Mouse (Mus musculus) skeletal muscle tissue, adult 2 months (tissue): ENCODE measurements around the gene Ccn6.
"Not testable (repeated sequence)": the region's sequence is repeated elsewhere in the genome, so short reads cannot be mapped to it uniquely, and the experiment has no call there.

ENCODE experiments used
- DNase-seq: peaks from one replicate; pipeline ENCODE4 v3.0.0-alpha.2; 2012; ENCODE audit warnings: low read depth, low spot score

The Ccn6 gene

DNA sequence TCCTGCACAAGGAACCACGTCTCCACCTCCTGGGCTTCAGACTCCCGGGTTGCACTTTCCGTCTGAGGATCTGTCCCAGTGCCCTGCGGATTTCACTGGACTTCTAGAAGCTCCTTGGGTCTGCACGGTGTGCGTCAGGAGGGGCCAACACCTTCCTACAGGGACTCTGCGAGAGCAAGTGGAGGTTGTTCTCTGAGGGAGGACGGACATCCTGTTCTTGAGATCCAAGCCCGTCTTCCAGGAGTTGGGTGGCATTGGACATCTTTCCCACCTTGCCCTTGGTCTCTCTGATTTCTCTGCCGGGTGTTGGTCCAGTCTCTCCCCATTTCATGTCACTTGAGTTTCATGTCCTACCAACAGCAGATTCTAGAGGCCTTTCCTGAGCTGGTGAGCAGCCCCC is at the start of gene Ccn6:
Gene Ccn6, minus strand, starts transcription at position 101 of the 400 bp plus-strand sequence.
- no peak for DNase-seq

DNA sequence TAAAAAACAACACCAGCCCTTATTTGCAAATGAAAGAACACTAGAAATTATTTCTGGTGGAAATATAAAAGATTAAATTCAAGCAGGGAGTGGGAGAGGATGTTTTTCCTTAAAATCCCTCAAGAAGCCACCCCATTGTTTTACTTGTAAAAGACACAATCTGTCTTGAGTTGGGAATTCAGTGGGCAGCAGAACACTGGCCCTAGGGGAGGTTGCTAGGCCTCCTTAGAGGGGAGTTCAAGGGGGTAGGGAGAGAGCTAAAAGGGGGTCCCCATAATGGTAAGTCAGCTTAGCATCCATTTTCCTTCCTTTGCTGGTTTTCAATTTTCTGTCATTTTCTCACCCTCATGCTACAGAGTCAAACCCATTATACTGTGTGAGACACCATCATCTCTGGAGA is 46.4 kb upstream of the Ccn6 start:
- DNase-seq: no peak

DNA sequence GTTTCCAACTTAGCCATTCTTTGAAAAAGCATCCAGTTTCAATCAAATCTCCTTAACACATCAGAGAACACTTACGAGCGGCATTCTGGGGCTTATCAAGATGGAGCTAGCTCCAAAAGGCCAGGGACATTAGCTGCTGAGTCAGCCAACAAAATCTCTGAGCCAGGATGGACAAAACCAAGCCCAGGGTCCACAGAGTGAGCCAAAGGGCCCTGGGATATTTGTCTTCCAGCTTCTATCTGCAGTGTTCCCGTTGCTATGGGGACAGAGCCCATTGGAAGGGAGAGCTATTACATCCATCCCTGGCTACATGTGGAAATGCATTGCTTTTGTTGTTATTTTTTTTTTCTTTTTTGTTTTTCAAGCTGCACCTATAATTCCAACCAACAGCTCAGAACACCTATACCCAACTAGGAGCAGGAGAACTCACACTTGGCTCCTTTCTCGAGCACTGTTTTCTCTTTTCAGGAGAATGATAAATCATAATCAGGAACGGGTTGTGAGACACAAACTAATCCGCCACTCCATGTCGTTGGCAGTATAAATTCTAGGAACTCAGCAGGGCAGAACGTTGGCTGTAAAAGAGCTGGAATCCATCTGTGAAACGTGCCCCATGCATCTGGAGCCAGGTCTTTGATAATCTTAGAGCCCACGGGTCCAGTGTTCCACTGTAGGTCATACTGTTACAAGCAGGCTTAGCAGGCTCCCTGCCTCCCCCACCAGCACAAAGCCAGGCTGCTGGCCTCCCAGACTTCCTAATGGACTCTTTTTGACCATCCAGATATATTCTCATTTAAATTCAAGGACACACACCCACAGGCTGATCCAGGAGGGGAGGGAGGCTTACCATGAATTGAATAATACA is 45.8 kb upstream of the Ccn6 start:
- DNase-seq: peak; percentile 55

GRCm38 (mm10) chr10:39208712-39209111 is 45.1 kb upstream of the Ccn6 start:
- no peak for DNase-seq

DNA sequence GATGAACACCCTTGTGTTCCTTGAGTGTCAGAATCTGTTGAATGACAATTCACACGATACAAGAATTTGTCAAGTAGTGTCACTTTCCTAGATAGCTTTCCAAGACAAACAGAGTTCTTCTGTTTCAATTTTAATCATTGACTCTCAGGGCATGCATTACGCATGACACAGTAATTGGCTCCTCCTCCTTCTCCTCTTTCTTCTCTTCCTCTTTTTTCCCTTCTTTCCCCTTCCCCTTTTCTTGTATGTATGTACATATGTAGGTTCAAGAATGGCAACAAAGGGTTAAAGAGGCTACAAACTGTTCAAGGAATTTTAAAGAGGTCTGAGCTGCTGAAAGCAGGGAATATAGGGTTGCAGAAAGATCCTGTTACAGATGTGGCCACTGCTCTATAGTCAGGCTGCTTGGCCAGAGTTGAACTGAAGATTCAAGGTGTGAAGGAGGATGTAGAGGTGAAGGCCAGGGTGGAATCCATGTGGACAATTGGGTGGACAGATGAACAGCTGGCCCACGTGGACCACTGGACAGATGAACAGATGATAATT is 43.8 kb upstream of the Ccn6 start:
- DNase-seq: no peak

DNA sequence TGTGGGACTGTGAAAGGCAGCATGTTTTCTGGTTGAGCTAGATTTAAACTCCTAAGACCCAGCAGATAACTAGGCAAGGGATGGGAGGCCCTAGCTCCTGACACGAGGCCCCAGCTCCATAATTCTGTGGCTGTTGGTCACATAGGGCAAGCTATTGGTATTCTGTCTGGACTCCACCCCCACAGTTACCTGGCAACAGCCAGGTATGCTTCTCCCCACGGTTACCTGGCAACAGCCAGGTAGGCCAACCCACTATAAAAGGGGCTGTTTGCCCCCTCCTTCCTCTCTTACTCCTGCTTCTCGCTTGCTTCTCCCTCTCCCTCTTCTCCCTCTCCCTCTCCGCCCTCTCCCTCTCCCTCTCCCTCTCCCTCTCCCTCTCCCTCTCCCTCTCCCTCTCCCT is 38.9 kb upstream of the Ccn6 start:
- no peak for DNase-seq

GRCm38 (mm10) chr10:39198216-39198615 is 34.6 kb upstream of the Ccn6 start:
- not testable (repeated sequence) for DNase-seq

- DNase-seq: no peak
Observed at GRCm38 (mm10) chr10:39192673-39193072, 29.1 kb upstream of the Ccn6 start.

- no peak for DNase-seq
Observed at GRCm38 (mm10) chr10:39185545-39185906, 21.9 kb upstream of the Ccn6 start.

- no peak for DNase-seq
Observed at GRCm38 (mm10) chr10:39184864-39185544, 21.4 kb upstream of the Ccn6 start.

DNA sequence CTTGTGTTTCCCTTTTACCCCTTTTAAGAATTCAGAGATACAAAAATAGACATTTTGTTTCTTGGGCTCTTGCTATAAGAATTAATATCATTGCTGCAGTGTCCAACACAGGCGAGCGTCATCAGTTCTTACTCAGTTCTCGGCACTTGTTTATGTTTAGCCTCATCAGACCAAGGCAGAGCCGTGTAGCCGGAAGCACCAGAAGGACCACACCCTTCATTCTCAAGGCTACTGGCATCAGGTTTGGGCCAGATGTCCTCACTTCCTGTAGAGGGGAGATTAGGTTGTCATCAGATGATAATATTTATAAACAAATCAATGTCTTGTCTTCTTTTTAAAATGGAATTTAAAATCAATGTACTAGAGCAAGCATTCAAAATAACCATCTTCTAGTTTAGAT is 13.4 kb upstream of the Ccn6 start:
- DNase-seq: no peak

GRCm38 (mm10) chr10:39173077-39173476 is 9.5 kb upstream of the Ccn6 start:
- peak; percentile 44 for DNase-seq

GRCm38 (mm10) chr10:39172540-39172931 is 8.9 kb upstream of the Ccn6 start:
- DNase-seq: no peak

DNA sequence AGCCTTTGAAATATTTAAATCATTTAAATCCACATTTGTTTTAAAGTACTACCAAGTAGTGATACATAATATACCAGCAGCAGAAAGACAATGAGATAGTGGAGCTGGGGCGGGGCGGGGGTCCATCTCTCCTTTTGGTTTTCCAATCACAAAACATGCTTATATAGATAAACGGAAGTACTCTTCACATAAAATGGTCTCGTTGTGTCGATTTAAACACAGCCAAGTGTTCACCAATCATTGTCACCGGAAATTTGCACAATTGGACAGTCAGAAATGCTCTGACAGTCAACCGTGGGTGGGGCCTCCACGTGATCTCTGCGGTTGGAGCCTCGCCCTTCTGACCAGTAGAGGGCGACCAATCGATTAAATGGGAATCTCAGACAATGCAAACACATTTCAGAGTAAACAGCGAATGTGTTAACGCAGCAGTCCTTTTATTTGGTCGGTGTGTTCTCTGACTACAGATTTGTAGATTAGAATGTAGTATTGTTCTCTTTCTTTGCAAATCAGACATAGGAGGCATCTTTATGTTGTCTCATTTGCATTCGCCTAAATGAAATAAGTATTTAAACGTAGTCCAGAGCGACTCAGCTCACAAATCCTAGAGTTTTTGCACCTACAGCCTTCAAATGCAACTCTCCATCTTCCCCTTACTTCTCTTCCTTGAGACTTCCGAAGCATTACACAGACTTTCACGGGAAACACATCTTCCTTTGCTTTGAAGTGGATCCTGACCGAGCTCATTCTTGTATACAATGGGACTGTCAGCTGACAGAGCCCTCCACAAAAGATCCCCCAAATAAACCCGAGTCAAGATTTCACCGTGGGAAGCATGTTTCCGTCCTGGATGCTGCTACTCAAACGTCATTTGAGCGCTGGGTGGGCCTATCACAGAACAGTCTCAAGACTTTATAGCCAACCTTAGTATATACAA is 8.3 kb upstream of the Ccn6 start:
- DNase-seq: peak; percentile 83

GRCm38 (mm10) chr10:39171134-39171533 is 7.5 kb upstream of the Ccn6 start:
- peak; percentile 87 for DNase-seq

DNA sequence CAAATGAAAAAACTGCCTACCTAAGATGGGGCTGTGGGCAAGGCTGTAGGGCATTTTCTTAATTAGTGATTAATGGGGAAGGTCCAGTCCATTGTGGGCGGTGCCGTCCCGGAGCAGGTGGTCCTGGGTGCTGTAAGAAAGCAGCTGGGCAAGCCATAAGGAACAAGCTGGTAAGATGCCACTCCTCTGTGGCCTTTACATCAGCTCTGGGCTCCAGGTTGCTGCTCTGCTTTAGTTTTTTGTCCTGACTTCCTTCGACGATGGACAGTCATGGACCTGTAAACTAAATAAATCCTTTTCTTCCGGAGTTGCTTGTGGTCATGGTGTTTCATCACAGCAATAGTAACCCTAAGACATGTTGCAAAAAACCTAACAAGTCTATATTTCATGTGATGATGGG is 7.1 kb upstream of the Ccn6 start:
- no peak for DNase-seq

- DNase-seq: peak; percentile 45
Observed at GRCm38 (mm10) chr10:39170181-39170580, 6.6 kb upstream of the Ccn6 start.

DNA sequence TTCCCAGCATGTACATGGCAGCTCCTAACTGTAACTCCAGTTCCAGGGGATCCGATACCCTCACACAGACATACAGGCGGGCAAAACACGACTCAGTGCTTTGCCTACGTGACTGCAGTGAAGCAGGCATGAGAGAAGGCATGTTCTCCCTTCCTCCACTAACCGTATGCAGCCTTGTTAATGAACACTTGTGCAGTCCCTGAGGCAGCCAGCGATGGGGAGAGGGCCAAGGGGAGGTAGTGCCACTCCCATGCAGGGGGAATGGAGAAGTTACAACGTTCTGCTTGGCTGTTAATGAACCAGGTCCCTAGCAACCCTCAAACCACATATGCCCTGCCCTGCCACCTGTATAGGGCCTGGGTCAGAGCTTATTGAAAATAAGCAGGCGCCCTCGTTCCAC is 6.0 kb upstream of the Ccn6 start:
- DNase-seq: no peak

- DNase-seq: no peak
Observed at GRCm38 (mm10) chr10:39167611-39168010, 4.0 kb upstream of the Ccn6 start.

- peak; percentile 34 for DNase-seq
Observed at GRCm38 (mm10) chr10:39165632-39166115, 2.1 kb upstream of the Ccn6 start.

DNA sequence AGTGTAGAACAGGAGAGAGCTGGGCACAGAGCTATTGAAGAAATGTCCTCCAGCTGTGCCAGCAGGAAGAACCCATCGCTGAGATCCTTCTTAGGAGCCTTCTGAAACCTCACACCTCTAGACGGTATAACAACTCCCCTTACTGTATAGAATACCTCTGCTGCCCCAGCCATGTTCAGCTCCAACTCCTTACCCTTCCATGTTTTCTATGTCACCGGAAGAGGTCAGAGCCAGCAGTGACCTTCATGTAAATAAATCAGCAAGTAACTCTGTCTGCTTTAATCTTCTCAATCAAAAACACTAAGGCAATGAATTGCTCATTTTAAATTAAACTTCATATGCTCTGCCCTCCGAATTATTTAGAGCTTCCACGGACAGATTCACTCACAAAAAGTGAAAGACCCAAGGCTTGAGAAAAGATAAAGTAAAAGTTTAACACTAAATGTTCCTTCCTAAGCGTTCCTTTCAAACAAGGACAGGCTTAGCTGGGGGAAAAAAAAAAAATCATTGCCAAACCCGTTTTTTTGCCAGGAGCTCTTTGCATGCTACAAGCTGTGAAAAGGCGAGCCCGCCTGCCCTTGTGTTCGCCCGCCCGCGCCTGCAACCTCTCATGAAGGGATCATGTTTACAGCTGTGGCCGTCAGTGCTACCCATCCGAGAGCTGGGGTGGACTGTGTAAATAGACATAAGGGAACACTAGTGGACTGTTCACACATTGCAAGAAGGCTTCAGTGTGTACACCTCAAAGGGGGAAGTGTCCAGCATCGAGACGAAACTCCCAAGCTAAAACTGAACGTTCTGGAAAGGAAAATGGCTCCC is 719 bp downstream of the Ccn6 start:
- no peak for DNase-seq
